Mouse (Mus musculus) MEL (cell line): ENCODE measurements around the gene Kif5c. TPM values are rescaled to one million over a fixed set of nuclear protein-coding genes. Genes with fewer than 3 reads are reported as not detected.

Experiments used
- DNase-seq: peaks from one replicate; pipeline ENCODE4 v3.0.0; 2011; ENCODE audit warnings: low read depth, low spot score
- H3K27ac ChIP-seq: 2 replicates; pipeline ENCODE4 v1.5.1; 2012; ENCODE audit warnings: low read depth, mild to moderate bottlenecking, control low read depth, low read length, moderate library complexity; ENCODE audit not compliant: control insufficient read depth
- H3K27me3 ChIP-seq, 2 experiments: fragments of 150-350 bp in 1 of 2; sonication (generic) in 1 of 2; 2 replicates each; pipeline ENCODE4 v1.6.1; 2012; ENCODE audit warnings: low read length in 2 of 2, mild to moderate bottlenecking in 2 of 2, improper control_type of control experiment in 1 of 2, moderate library complexity in 1 of 2; ENCODE audit not compliant: insufficient read depth in 2 of 2, control insufficient read depth in 1 of 2
- H3K36me3 ChIP-seq, 2 experiments: 2 replicates each; pipeline ENCODE4 v1.6.1; 2012 to 2014; ENCODE audit warnings: low read length in 2 of 2, improper control_type of control experiment in 1 of 2, inconsistent platforms in 1 of 2, mild to moderate bottlenecking in 1 of 2; ENCODE audit not compliant: insufficient read depth in 2 of 2, control insufficient read depth in 1 of 2
- H3K4me1 ChIP-seq, 2 experiments: fragments of 150-350 bp in 1 of 2; sonication (generic) in 1 of 2; 2 replicates each; pipeline ENCODE4 v1.6.1; 2012; ENCODE audit warnings: low read length in 2 of 2, improper control_type of control experiment in 1 of 2, mild to moderate bottlenecking in 1 of 2; ENCODE audit not compliant: insufficient read depth in 2 of 2, control insufficient read depth in 1 of 2
- H3K4me3 ChIP-seq, 2 experiments: fragments of 150-350 bp in 1 of 2; sonication (generic) in 1 of 2; 2 replicates each; pipeline ENCODE4 v1.5.1; 2012; ENCODE audit warnings: low read depth in 2 of 2, low read length in 2 of 2, mild to moderate bottlenecking in 2 of 2, moderate library complexity in 2 of 2, control low read depth in 1 of 2, improper control_type of control experiment in 1 of 2; ENCODE audit not compliant: control insufficient read depth in 1 of 2, insufficient read depth in 1 of 2
- H3K79me2 ChIP-seq: 2 replicates; pipeline ENCODE4 v1.6.1; 2012; ENCODE audit warnings: mild to moderate bottlenecking, low read length, moderate library complexity; ENCODE audit not compliant: control insufficient read depth, poor library complexity, insufficient read depth
- H3K9ac ChIP-seq: 2 replicates; pipeline ENCODE4 v1.6.1; 2012; ENCODE audit warnings: low read depth, mild to moderate bottlenecking, control low read depth, low read length, moderate library complexity; ENCODE audit not compliant: control insufficient read depth, poor library complexity, severe bottlenecking
- H3K9me3 ChIP-seq: fragments of 150-350 bp; sonication (generic); replicated peaks from 2 replicates; pipeline ENCODE4 v1.6.1; 2012; ENCODE audit warnings: mild to moderate bottlenecking, low read length, improper control_type of control experiment, moderate library complexity; ENCODE audit not compliant: insufficient read depth
- CHD1 ChIP-seq: IDR thresholded peaks from 2 replicates; pipeline ENCODE4 v1.6.1; 2012; ENCODE audit warnings: low read depth, mild to moderate bottlenecking, inconsistent platforms, low read length, improper control_type of control experiment
- CTCF ChIP-seq, 3 experiments: IDR thresholded peaks in 2 of 3; conservative IDR thresholded peaks in 1 of 3; 2 replicates each; pipeline ENCODE4 v1.5.1; 2011 to 2012; ENCODE audit warnings: low read length in 3 of 3, low read depth in 2 of 3, mild to moderate bottlenecking in 2 of 3, improper control_type of control experiment in 1 of 3, inconsistent platforms in 1 of 3, mixed read lengths in 1 of 3, moderate library complexity in 1 of 3; ENCODE audit not compliant: control insufficient read depth in 1 of 3, insufficient read depth in 1 of 3, poor library complexity in 1 of 3, severe bottlenecking in 1 of 3
- HCFC1 ChIP-seq: IDR thresholded peaks from 2 replicates; pipeline ENCODE4 v1.6.1; 2012; ENCODE audit warnings: low read depth, mild to moderate bottlenecking, inconsistent platforms, low read length, improper control_type of control experiment, moderate library complexity
- JUND ChIP-seq: IDR thresholded peaks from 2 replicates; pipeline ENCODE4 v1.6.1; 2011; ENCODE audit warnings: low read depth, mild to moderate bottlenecking, improper control_type of control experiment, low read length
- KAT2A ChIP-seq: conservative IDR thresholded peaks from 2 replicates; pipeline ENCODE4 v1.6.1; 2012; ENCODE audit warnings: low read depth, low read length, improper control_type of control experiment, inconsistent platforms
- MAX ChIP-seq: IDR thresholded peaks from 2 replicates; pipeline ENCODE4 v1.6.1; 2011; ENCODE audit warnings: low read length, improper control_type of control experiment
- MAZ ChIP-seq: IDR thresholded peaks from 2 replicates; pipeline ENCODE4 v1.6.1; 2012; ENCODE audit warnings: low read depth, mild to moderate bottlenecking, inconsistent platforms, low read length, improper control_type of control experiment
- MYC ChIP-seq: IDR thresholded peaks from 2 replicates; pipeline ENCODE4 v1.6.1; 2011; ENCODE audit warnings: low read depth, mild to moderate bottlenecking, low read length, improper control_type of control experiment, moderate library complexity
- POLR2AphosphoS2 ChIP-seq: IDR thresholded peaks from 2 replicates; pipeline ENCODE4 v1.6.1; 2011; ENCODE audit warnings: low read length, improper control_type of control experiment
- POLR2AphosphoS5 ChIP-seq: IDR thresholded peaks from 2 replicates; pipeline ENCODE4 v1.6.1; 2012; ENCODE audit warnings: low read depth, borderline replicate concordance, mild to moderate bottlenecking, inconsistent platforms, low read length, moderate library complexity, mixed read lengths
- RAD21 ChIP-seq: IDR thresholded peaks from 2 replicates; pipeline ENCODE4 v1.6.1; 2011; ENCODE audit warnings: mild to moderate bottlenecking, low read depth, low read length, improper control_type of control experiment
- RCOR1 ChIP-seq: IDR thresholded peaks from 2 replicates; pipeline ENCODE4 v1.6.1; 2012; ENCODE audit warnings: low read depth, mild to moderate bottlenecking, inconsistent platforms, low read length, improper control_type of control experiment
- SMC3 ChIP-seq: IDR thresholded peaks from 2 replicates; pipeline ENCODE4 v1.6.1; 2011; ENCODE audit warnings: low read depth, low read length, improper control_type of control experiment
- TAL1 ChIP-seq: IDR thresholded peaks from 2 replicates; pipeline ENCODE4 v1.6.1; 2012; ENCODE audit warnings: mild to moderate bottlenecking, inconsistent platforms, low read length, moderate library complexity, mixed read lengths
- TBP ChIP-seq: IDR thresholded peaks from 2 replicates; pipeline ENCODE4 v1.8.0; 2011; ENCODE audit warnings: low read depth, low read length, improper control_type of control experiment
- TCF12 ChIP-seq: IDR thresholded peaks from 2 replicates; pipeline ENCODE4 v1.6.1; 2014; ENCODE audit warnings: low read depth, mild to moderate bottlenecking, inconsistent platforms, low read length, improper control_type of control experiment, moderate library complexity
- UBTF ChIP-seq: IDR thresholded peaks from 2 replicates; pipeline ENCODE4 v1.6.1; 2012; ENCODE audit warnings: low read depth, mild to moderate bottlenecking, inconsistent platforms, low read length, improper control_type of control experiment, moderate library complexity, borderline replicate concordance; ENCODE audit not compliant: insufficient read depth
- USF2 ChIP-seq, 2 experiments: IDR thresholded peaks; 2 replicates each; pipeline ENCODE4 v1.6.1; 2011 to 2012; ENCODE audit warnings: improper control_type of control experiment in 2 of 2, low read length in 2 of 2, borderline replicate concordance in 1 of 2, inconsistent platforms in 1 of 2, low read depth in 1 of 2, mild to moderate bottlenecking in 1 of 2; ENCODE audit not compliant: insufficient read depth in 1 of 2
- polyA plus RNA-seq, 2 experiments: library from polyadenylated mRNA; stranded (reverse) in 1 of 2; unstranded in 1 of 2; fragments of >175 nt in 1 of 2; fragments of >200 nt in 1 of 2; gene quantifications; 2 replicates each; pipeline versions ENCODE4 v1.2.1 to v1.2.4; 2012; ENCODE audit warnings: low replicate concordance in 2 of 2, low read depth in 1 of 2; ENCODE audit not compliant: insufficient read length in 2 of 2, insufficient read depth in 1 of 2, missing spikeins in 1 of 2
- total RNA-seq: library from RNA; depleted of rRNA; stranded (reverse); fragments of 300-350 nt; gene quantifications from 2 replicates; pipeline ENCODE4 v1.2.3, GENCODE M21; 2012

Gene Kif5c
- total and polyA plus RNA-seq, 3 experiments: 0.26 to 0.39 TPM; not detected in 1

- Histone ChIP-seq H3K79me2 (no peaks in the 10 kb centered on the region), H3K4me1 (no peaks in the 10 kb centered on the region), H3K9ac (no peak overlapping the region), H3K27me3 (peaks cover 0 to 2% of the 10 kb centered on the region in 2 experiments; a peak in 1 of 4 replicates), H3K9me3 (no peaks in the 10 kb centered on the region)
- TF ChIP-seq RCOR1 (no peak), KAT2A (no peak), TAL1 (no peak), TCF12 (no peak), MAZ (no peak), USF2 (IDR thresholded peaks at IDR 0.05; ENCODE audit: borderline replicate concordance in 1 of 2, insufficient read depth in 1 of 2, low read depth in 1 of 2, low read length in 2 of 2) (no peak), HCFC1 (no peak), POLR2AphosphoS5 (no peak), JUND (no peak), CHD1 (no peak), SMC3 (no peak), POLR2AphosphoS2 (no peak), CTCF (IDR thresholded peaks at IDR 0.05 in 2 of 3, conservative IDR thresholded peaks at IDR 0.05 in 1 of 3; ENCODE audit: control insufficient read depth in 1 of 3, insufficient read depth in 1 of 3, low read depth in 2 of 3, low read length in 3 of 3, poor library complexity in 1 of 3, severe bottlenecking in 1 of 3) (no peak), RAD21 (no peak), MAX (no peak), MYC (no peak)
- TF ChIP-seq, all 39 proteins: peak for 0
- Histone ChIP-seq H3K4me3 (no peak overlapping the region), H3K36me3 (no peaks in the 10 kb centered on the region), H3K27ac (no peak overlapping the region)
- DNase-seq: no peak
These were observed 9.1 kb downstream of the Kif5c start for GRCm38 (mm10) chr2:49628094-49628705.

- peaks cover 0 to 2% of the 10 kb centered on the region in 2 experiments; a peak in 1 of 4 replicates for H3K27me3 ChIP-seq
- TF ChIP-seq RAD21: no peak
- no peak for TF ChIP-seq RCOR1
- TF ChIP-seq UBTF: no peak
- TF ChIP-seq TBP: no peak
- no peak for DNase-seq
- H3K9me3 ChIP-seq: no peaks in the 10 kb centered on the region
- H3K27ac ChIP-seq: no peak overlapping the region
- H3K9ac ChIP-seq: no peak overlapping the region
- no peaks in the 10 kb centered on the region for H3K4me1 ChIP-seq
- H3K79me2 ChIP-seq: no peaks in the 10 kb centered on the region
- H3K36me3 ChIP-seq: no peaks in the 10 kb centered on the region
- H3K4me3 ChIP-seq: no peak overlapping the region
These were observed 10.1 kb downstream of the Kif5c start for GRCm38 (mm10) chr2:49629181-49629580.
